Mouse (Mus musculus): ENCODE data around the gene Olfr969.
"Not testable (repeated sequence)": the region's sequence is repeated elsewhere in the genome, so short reads cannot be mapped to it uniquely, and the experiment has no call there.

Olfr969 gene

DNA sequence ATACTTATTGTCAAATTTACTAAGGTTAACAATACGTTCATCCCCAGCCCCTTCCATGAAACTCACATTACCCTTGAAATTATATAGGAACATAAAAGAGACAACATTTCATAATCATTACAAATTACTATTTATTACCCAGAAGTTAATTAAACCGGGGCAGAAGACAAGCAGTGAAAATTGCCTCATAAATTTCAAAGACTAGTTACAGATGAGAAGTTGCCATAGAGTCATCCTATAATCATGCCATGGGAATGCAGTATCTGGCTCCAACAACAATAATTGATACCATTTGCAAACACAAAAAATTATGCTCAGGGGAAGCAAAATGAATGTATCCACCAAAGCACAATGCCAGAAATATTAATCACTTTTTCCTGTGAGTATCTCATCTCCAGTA lies at the start of gene Olfr969:
TSS of gene Olfr969 (plus strand) at position 388 of the 400 bp plus-strand sequence.
- no peak for DNase-seq

DNA sequence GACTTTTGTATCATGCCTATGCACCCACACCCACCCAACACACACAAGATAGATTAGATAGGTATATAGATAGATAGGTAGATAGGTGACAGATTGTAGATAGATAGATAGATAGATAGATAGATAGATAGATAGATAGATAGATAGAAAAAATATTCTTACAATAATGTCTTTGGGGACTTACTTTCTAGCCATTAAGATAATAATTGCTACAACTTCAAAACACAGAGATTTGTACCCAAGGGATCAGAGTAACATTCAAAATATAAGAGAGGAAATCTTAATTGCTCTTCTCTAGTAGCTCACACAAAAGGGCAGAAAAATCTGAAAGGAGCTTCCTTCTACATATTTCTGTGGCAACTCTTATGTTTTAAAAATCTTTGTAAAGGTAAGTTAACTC lies 44.8 kb upstream of the Olfr969 start, which contains the start of gene Olfr967:
TSS of gene Olfr967 (plus strand) at position 301 of the 400 bp plus-strand sequence.
- DNase-seq: no peak

DNA sequence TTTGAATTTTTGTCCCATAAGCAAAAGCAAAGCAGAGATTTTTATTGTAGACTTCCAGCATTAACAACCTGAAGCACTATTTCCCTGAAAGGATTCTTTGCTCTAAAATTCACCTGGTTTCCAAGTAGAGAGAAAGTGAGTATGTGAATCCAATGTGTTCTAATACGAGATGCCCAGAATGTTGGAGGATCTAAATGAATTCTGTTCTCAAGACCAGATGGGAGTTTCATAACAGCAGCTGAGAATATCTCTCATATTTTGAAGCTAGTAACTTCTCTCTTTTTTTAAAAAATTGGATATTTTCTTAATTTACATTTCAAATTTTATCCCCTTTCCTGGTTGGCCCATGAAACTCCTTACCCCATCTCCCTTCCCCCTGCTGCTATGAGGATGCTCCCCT lies 44.3 kb upstream of the Olfr969 start:
- DNase-seq: no peak

DNA sequence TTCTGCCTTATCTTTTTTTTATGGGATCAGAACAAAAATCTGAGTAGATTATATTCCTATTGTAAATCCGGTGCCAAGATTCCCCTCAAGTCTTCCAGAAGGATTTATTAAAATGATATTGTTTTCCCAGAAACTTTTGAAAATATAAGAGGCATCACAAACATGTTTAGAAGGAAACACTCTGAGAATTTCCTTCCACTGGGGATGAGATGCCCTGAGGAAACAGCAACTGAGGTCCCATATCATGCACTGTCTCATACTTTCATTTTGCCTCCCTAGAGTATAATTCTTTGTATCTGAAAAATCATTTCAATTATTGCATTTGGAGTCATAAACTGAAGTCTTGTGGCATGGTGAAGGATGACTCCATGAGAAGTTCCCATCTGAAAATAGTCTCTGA lies 7.6 kb upstream of the Olfr969 start, which contains the start of gene Olfr968:
TSS of gene Olfr968 (minus strand) at position 101 of the 400 bp plus-strand sequence.
- DNase-seq: no peak

DNA sequence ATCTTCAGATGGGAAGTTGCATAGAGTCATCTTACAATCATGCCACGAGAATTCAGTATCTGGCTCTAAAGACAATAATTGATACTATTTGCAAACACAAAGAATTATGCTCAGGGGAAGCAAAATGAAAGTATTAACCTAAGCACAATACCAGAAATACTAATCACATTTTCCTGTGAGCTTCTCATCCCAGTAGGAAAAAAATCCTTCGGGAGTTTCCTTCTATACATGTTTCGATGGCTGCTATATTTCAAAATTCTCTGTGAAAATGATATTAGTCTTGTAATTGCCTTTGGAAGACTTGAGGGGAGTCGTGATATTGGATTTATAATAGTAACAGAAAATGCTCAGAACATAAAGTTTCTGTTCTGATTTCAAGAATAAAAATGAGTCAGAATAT lies 17.8 kb downstream of the Olfr969 start, which contains the start of gene Olfr970:
TSS of gene Olfr970 (plus strand) at position 301 of the 400 bp plus-strand sequence.
- no peak for DNase-seq

DNA sequence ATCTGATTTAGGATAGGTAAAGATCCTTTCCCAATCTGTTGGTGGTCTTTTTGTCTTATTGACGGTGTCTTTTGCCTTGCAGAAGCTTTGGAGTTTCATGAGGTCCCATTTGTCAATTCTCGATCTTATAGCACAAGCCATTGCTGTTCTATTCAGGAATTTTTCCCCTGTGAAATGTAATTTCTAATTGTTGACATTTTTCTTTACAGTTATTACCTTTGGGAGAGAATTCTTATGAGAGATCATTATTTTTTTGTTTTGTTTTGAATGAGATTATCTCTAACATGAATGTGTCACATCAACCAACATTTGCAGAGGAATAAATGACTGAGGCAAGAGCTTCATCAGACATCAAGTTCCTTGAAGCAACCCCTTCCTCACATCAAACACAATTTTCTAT lies 45.8 kb downstream of the Olfr969 start, which contains the start of gene Olfr971:
TSS of gene Olfr971 (plus strand) at position 301 of the 400 bp plus-strand sequence.
- not testable (repeated sequence) for DNase-seq

Measured in spleen, adult 18-20 months (tissue).